Mouse (Mus musculus) c-Kit-positive CD71-positive TER-119-negative erythroid progenitor cells, embryonic 14.5 days (primary cell): ENCODE results near the gene Htr5b.

Experiments
- DNase-seq: peaks from one replicate; pipeline ENCODE4 v3.0.0-alpha.2; 2013; ENCODE audit warnings: low read depth

Gene Htr5b

GRCm38 (mm10) chr1:121486803-121487202 lies 41.5 kb downstream of the Htr5b start:
- DNase-seq: no peak

GRCm38 (mm10) chr1:121483091-121483490 lies 45.2 kb downstream of the Htr5b start:
- no peak for DNase-seq

GRCm38 (mm10) chr1:121479403-121479802 lies 48.9 kb downstream of the Htr5b start:
- DNase-seq: no peak

DNA sequence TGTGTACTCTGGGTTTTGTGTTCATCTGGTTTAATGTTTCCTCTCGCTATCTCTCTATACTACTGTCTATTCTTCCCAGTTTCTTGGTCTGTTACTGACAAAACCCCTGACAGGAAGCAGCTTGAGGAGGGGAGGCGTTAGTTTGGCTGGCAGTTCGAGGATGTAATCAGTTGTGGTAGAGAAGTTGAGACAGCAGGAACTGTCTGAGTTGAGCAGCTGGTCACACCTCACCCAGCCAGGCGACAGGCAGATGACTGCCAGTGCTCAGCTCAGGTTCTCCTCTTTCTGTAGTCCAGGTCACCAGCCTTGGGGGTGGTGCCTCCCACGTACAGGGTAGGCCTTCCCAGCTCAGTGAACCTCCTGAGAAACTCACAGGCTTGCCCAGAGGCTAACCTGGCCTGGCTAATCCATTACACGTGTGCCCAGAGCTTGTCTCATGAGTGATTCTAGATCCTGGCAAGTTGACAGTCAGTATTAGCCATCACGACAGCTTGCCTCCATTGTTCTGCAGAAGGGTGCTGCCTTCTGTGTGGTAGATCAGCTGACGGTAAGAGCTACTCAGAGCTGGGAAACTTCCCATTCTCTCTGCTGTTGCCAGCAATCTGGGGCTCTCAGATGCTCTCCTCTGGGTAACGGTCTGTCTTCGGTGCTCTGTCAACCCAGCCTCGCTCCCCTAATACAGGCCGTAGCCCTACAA lies 49.8 kb downstream of the Htr5b start:
- DNase-seq: no peak

DNA sequence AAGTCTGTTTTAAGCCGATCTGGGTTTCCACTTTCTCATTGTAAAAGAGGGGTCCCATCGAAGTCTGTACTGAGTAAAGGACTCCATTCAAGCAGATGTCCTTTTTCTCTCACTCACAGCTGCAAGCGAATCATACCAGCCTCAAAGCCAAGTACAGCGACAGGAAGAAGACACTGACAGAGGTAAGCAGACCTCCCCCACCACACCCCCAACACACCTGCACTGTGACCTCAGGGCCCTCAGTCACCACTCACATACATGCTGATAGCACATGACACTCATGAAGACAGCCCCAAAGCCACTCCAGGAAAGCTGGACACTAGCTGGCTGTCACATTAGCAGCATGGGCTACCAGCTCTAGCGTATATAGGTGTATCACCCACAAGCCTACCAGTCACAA lies 50.5 kb downstream of the Htr5b start:
- DNase-seq: no peak

DNA sequence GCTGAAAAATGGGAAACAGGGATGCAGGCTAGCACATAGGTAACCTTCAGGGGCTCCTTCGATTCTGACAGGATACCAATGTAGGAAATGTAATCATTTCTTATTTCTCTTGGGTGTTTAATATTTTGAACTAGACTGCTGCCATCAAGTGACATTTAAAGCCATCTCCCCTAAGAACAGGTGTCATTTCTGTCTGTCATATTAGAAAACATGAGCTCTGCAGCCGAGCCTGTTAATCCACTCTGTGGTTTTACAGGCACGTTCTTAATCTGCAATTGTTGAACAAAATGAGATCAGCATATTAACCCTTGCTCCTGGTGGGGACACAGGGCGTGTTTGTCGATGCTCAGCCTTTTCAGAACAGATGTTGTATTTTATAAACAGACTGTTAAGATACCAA lies 56.8 kb downstream of the Htr5b start:
- DNase-seq: no peak

GRCm38 (mm10) chr1:121468271-121468670 lies 60.0 kb downstream of the Htr5b start:
- DNase-seq: no peak

GRCm38 (mm10) chr1:121466276-121466675 lies 62.0 kb downstream of the Htr5b start:
- DNase-seq: no peak

- no peak for DNase-seq
Observed at GRCm38 (mm10) chr1:121463806-121464205, 64.5 kb downstream of the Htr5b start.

- no peak for DNase-seq
Observed at GRCm38 (mm10) chr1:121462643-121463042, 65.6 kb downstream of the Htr5b start.

DNA sequence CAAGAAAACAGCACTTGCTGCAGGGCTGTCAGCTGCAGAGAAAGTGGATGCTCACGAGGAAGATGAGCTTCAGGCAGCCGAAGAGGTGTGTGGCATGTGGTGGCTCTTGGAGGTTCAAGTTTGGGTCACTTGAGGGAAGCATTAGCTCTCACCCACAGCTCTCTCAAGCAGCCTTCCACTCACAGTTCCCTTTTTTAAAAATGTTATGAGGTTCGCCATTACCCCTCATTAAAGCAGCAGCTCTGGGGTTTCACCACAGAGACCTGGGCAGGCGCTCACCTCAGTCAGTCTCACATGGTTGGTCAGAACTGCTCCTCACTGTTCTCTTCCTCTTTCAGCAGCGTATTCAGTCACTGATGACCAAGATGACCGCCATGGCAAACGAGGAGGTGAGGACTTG lies 66.4 kb downstream of the Htr5b start:
- DNase-seq: no peak

DNA sequence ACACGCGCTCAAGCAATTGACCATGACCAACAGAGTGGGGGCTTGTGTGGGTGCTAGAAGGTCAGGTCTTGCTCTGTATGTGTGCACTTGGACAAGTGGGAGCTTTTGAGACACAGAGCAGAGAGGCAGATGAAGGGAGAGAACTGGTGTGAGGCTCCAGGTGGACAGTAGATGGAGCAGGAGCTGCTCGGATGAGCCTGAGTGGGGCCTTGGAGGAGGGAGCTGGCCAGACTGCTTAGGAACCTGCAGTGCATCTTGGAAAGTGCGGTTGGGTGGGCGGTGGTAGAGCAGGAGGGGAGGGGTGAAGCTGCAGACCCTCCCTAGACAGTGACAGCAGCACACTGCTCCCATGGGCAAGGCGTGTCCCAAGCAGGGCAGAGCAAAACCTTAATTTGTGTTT lies 68.2 kb downstream of the Htr5b start:
- no peak for DNase-seq
